23 mouse cellular contexts compared by ENCODE assay signal in the genomic region with DNA sequence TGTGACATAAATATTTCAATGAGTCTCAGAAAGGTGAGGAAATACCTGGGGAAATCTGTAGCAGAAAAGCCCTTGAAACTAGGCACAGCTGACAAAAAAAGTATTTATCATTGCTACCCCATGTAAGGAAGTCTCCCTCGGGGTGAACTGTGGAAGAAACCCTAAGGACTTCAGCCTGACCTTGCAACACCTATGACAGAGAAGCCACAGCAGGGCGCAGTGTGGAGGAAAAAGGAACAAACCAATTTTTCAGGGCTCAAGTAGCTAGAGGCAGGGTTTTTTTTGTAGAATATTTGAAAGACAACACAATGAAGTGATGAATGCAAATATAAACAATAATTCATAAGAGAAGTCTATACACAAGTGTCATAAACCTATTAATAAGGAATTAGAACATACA. TPM values are rescaled to one million over a fixed set of nuclear protein-coding genes. Genes with fewer than 3 reads are reported as not detected.
"Had no signal": no experiment of that assay in that cellular context is flagged by ENCODE, and none has a peak within 500 bp of the region (broad histone marks: within the 10 kb centered on the region; RNA-seq: fewer than 3 reads in every experiment).

No protein-coding gene starts in this region.

- H3K4me1 ChIP-seq: neural tube, embryonic 15.5 days; stomach, embryonic 15.5 days had no signal

- H3K27ac ChIP-seq: neural tube, embryonic 15.5 days; stomach, embryonic 15.5 days; stomach, postnatal 0 days had no signal

- DNase-seq: retina, postnatal 1 day; right cerebral cortex, adult 18-20 months; right cerebral cortex, postnatal 14 days; right cerebral cortex, postnatal 25 days; right cerebral cortex, postnatal 4 days; spleen, adult 18-20 months; thymus, adult 18-20 months; thymus, adult 2 months; thymus, postnatal 14 days; thymus, postnatal 25 days; thymus, postnatal 36 days; thymus, postnatal 4 days had no signal

- H3K4me3 ChIP-seq: neural tube, embryonic 15.5 days; stomach, embryonic 15.5 days had no signal

- H3K9me3 ChIP-seq: neural tube, embryonic 15.5 days; stomach, embryonic 15.5 days had no signal

- H3K27me3 ChIP-seq: neural tube, embryonic 15.5 days; stomach, embryonic 15.5 days had no signal

- H3K36me3 ChIP-seq: neural tube, embryonic 15.5 days; stomach, embryonic 15.5 days had no signal

RNA-seq across cellular contexts. Expression of a gene that starts 27.2 kb away (rescaled TPM):
- total RNA-seq: neutrophil, adult 5-6 weeks had no signal
- polyA plus RNA-seq: neural tube, embryonic 14.5 days; neural tube, embryonic 15.5 days; small intestine, adult 2 months; stomach, embryonic 14.5 days; stomach, embryonic 15.5 days; stomach, embryonic 16.5 days; stomach, postnatal 0 days; testis, adult 2 months; thymus, postnatal 0 days; urinary bladder, adult 2 months had no signal
